Mouse (Mus musculus): Measurements from ENCODE around the gene Tmem243.

Gene Tmem243

GRCm38 (mm10) chr5:9100207-9100848 is at the start of gene Tmem243:
Gene Tmem243 (plus strand): TSS chr5:9100668.
- peak; percentile 53 for DNase-seq (ENCODE audit: low read depth)

- DNase-seq (ENCODE audit: low read depth): peak; percentile 47
Observed at GRCm38 (mm10) chr5:9056020-9056660, 44.3 kb upstream of the Tmem243 start.

GRCm38 (mm10) chr5:9057277-9057879 is 43.1 kb upstream of the Tmem243 start:
- no peak for DNase-seq (ENCODE audit: low read depth)

GRCm38 (mm10) chr5:9059303-9060023 is 41.0 kb upstream of the Tmem243 start:
- no peak for DNase-seq (ENCODE audit: low read depth)

GRCm38 (mm10) chr5:9060228-9060627 is 40.2 kb upstream of the Tmem243 start:
- DNase-seq (ENCODE audit: low read depth): no peak

- no peak for DNase-seq (ENCODE audit: low read depth)
Observed at GRCm38 (mm10) chr5:9064217-9064616, 36.3 kb upstream of the Tmem243 start.

- DNase-seq (ENCODE audit: low read depth): no peak
Observed at GRCm38 (mm10) chr5:9068886-9069285, 31.6 kb upstream of the Tmem243 start.

- no peak for DNase-seq (ENCODE audit: low read depth)
Observed at GRCm38 (mm10) chr5:9069599-9070209, 30.8 kb upstream of the Tmem243 start.

- DNase-seq (ENCODE audit: low read depth): no peak
Observed at GRCm38 (mm10) chr5:9071360-9071759, 29.1 kb upstream of the Tmem243 start.

- no peak for DNase-seq (ENCODE audit: low read depth)
Observed at GRCm38 (mm10) chr5:9073177-9073854, 27.2 kb upstream of the Tmem243 start.

- DNase-seq (ENCODE audit: low read depth): no peak
Observed at GRCm38 (mm10) chr5:9079773-9080501, 20.5 kb upstream of the Tmem243 start.

- DNase-seq (ENCODE audit: low read depth): no peak
Observed at GRCm38 (mm10) chr5:9086924-9087719, 13.3 kb upstream of the Tmem243 start.

GRCm38 (mm10) chr5:9090493-9091106 is 9.9 kb upstream of the Tmem243 start:
- DNase-seq (ENCODE audit: low read depth): no peak

GRCm38 (mm10) chr5:9092716-9093115 is 7.8 kb upstream of the Tmem243 start:
- no peak for DNase-seq (ENCODE audit: low read depth)

GRCm38 (mm10) chr5:9093490-9093889 is 7.0 kb upstream of the Tmem243 start:
- no peak for DNase-seq (ENCODE audit: low read depth)

- peak; percentile 36 for DNase-seq (ENCODE audit: low read depth)
Observed at GRCm38 (mm10) chr5:9100849-9101801, 657 bp downstream of the Tmem243 start.

- DNase-seq (ENCODE audit: low read depth): no peak
Observed at GRCm38 (mm10) chr5:9102696-9103095, 2.2 kb downstream of the Tmem243 start.

GRCm38 (mm10) chr5:9103958-9104357 is 3.5 kb downstream of the Tmem243 start:
- DNase-seq (ENCODE audit: low read depth): no peak

GRCm38 (mm10) chr5:9106806-9107205 is 6.3 kb downstream of the Tmem243 start:
- DNase-seq (ENCODE audit: low read depth): no peak

Data from c-Kit-positive CD71-negative TER-119-negative erythroid progenitor cells, embryonic 14.5 days (primary cell).